Mouse (Mus musculus): ENCODE measurements around the gene Plagl1. TPM values are rescaled to one million over a fixed set of nuclear protein-coding genes. Genes with fewer than 3 reads are reported as not detected.

Plagl1 gene
- polyA plus RNA-seq, 1 experiment from 2014 or later = 60.3 TPM

GRCm38 (mm10) chr10:13047816-13048215 lies 12.5 kb upstream of the Plagl1 start:
- no peak overlapping the region for H3K4me2 ChIP-seq (replicated peaks)
- no peak for ATAC-seq (ENCODE audit: low FRiP score)
- no peaks in the 10 kb centered on the region for H3K36me3 ChIP-seq
- no peak overlapping the region for H3K9ac ChIP-seq
- H3K4me1 ChIP-seq = no peaks in the 10 kb centered on the region
- H3K27me3 ChIP-seq = no peaks in the 10 kb centered on the region
- WGBS = 60% methylated on average over 4 of the region's 4 CpGs
- no peaks in the 10 kb centered on the region for H3K9me3 ChIP-seq (replicated peaks)
- H3K27ac ChIP-seq = no peak overlapping the region
- H3K4me3 ChIP-seq = no peak overlapping the region

- ATAC-seq (ENCODE audit: low FRiP score) = no peak
- Histone ChIP-seq H3K4me1 (peaks cover 8% of the 10 kb centered on the region), H3K9ac (no peak overlapping the region), H3K27ac (no peak overlapping the region), H3K4me2 (replicated peaks) (no peak overlapping the region), H3K27me3 (peaks cover 28% of the 10 kb centered on the region), H3K9me3 (replicated peaks) (no peaks in the 10 kb centered on the region), H3K4me3 (no peak overlapping the region), H3K36me3 (no peaks in the 10 kb centered on the region)
- WGBS = 81% methylated on average over 6 of the region's 6 CpGs
Measured at GRCm38 (mm10) chr10:13056863-13057381, 3.4 kb upstream of the Plagl1 start.

- peak; percentile 67 for ATAC-seq (ENCODE audit: low FRiP score)
- H3K4me1 ChIP-seq = peaks cover 8% of the 10 kb centered on the region
- H3K4me2 ChIP-seq (replicated peaks) = peak overlapping the region; percentile 84
- H3K27ac ChIP-seq = no peak overlapping the region
- peak overlapping the region; percentile 57 for H3K9ac ChIP-seq
- no peaks in the 10 kb centered on the region for H3K9me3 ChIP-seq (replicated peaks)
- H3K36me3 ChIP-seq = no peaks in the 10 kb centered on the region
- 7% methylated on average over 39 of the region's 46 CpGs for WGBS
- H3K27me3 ChIP-seq = peaks cover 33% of the 10 kb centered on the region
- peak overlapping the region; percentile 47 for H3K4me3 ChIP-seq
Measured at GRCm38 (mm10) chr10:13060821-13061671, 742 bp downstream of the Plagl1 start.

- peaks cover 33% of the 10 kb centered on the region for H3K27me3 ChIP-seq
- no peak for ATAC-seq (ENCODE audit: low FRiP score)
- H3K36me3 ChIP-seq = no peaks in the 10 kb centered on the region
- H3K4me3 ChIP-seq = no peak overlapping the region
- peaks cover 8% of the 10 kb centered on the region for H3K4me1 ChIP-seq
- no peak overlapping the region for H3K27ac ChIP-seq
- H3K4me2 ChIP-seq (replicated peaks) = no peak overlapping the region
- WGBS = 42% methylated on average over 8 of the region's 8 CpGs
- no peak overlapping the region for H3K9ac ChIP-seq
- H3K9me3 ChIP-seq (replicated peaks) = no peaks in the 10 kb centered on the region
Measured at GRCm38 (mm10) chr10:13062373-13062772, 2.1 kb downstream of the Plagl1 start.

GRCm38 (mm10) chr10:13063457-13063856 lies 3.2 kb downstream of the Plagl1 start:
- H3K4me1 ChIP-seq = peaks cover 8% of the 10 kb centered on the region
- H3K27ac ChIP-seq = no peak overlapping the region
- 32% methylated on average over 7 of the region's 7 CpGs for WGBS
- ATAC-seq (ENCODE audit: low FRiP score) = no peak
- no peak overlapping the region for H3K4me3 ChIP-seq
- peaks cover 33% of the 10 kb centered on the region for H3K27me3 ChIP-seq
- no peaks in the 10 kb centered on the region for H3K9me3 ChIP-seq (replicated peaks)
- no peak overlapping the region for H3K9ac ChIP-seq
- no peaks in the 10 kb centered on the region for H3K36me3 ChIP-seq
- no peak overlapping the region for H3K4me2 ChIP-seq (replicated peaks)

GRCm38 (mm10) chr10:13065129-13065752 lies 4.9 kb downstream of the Plagl1 start:
- peaks cover 8% of the 10 kb centered on the region for H3K4me1 ChIP-seq
- 78% methylated on average over 3 of the region's 3 CpGs for WGBS
- H3K9ac ChIP-seq = no peak overlapping the region
- H3K9me3 ChIP-seq (replicated peaks) = no peaks in the 10 kb centered on the region
- H3K4me3 ChIP-seq = no peak overlapping the region
- peaks cover 22% of the 10 kb centered on the region for H3K27me3 ChIP-seq
- H3K27ac ChIP-seq = no peak overlapping the region
- no peak overlapping the region for H3K4me2 ChIP-seq (replicated peaks)
- ATAC-seq (ENCODE audit: low FRiP score) = no peak
- H3K36me3 ChIP-seq = no peaks in the 10 kb centered on the region

- 96% methylated on average over 2 of the region's 2 CpGs for WGBS
- no peaks in the 10 kb centered on the region for H3K36me3 ChIP-seq
Measured at GRCm38 (mm10) chr10:13071031-13071430, 10.7 kb downstream of the Plagl1 start.

GRCm38 (mm10) chr10:13076807-13077532 lies 16.7 kb downstream of the Plagl1 start:
- H3K27ac ChIP-seq = no peak overlapping the region
- ATAC-seq (ENCODE audit: low FRiP score) = no peak

More at GRCm38 (mm10) chr10:13071031-13071430, 10.7 kb downstream of the Plagl1 start:
- Histone ChIP-seq H3K4me3 (no peak overlapping the region), H3K4me1 (no peaks in the 10 kb centered on the region), H3K4me2 (replicated peaks) (no peak overlapping the region), H3K9ac (no peak overlapping the region), H3K9me3 (replicated peaks) (0 out of 2 replicates have a peak, but pooled peaks cover 7% of the 10 kb centered on the region), H3K27ac (no peak overlapping the region), H3K27me3 (no peaks in the 10 kb centered on the region)
- ATAC-seq (ENCODE audit: low FRiP score) = no peak

GRCm38 (mm10) chr10:13082459-13082858 lies 22.2 kb downstream of the Plagl1 start:
- Histone ChIP-seq H3K9ac (no peak overlapping the region), H3K36me3 (no peaks in the 10 kb centered on the region), H3K4me1 (peaks cover 4% of the 10 kb centered on the region), H3K27me3 (no peaks in the 10 kb centered on the region), H3K4me2 (replicated peaks) (no peak overlapping the region), H3K4me3 (no peak overlapping the region), H3K27ac (no peak overlapping the region), H3K9me3 (replicated peaks) (no peaks in the 10 kb centered on the region)
- ATAC-seq (ENCODE audit: low FRiP score) = no peak
- WGBS = 64% methylated on average over 12 of the region's 12 CpGs

More at GRCm38 (mm10) chr10:13076807-13077532, 16.7 kb downstream of the Plagl1 start:
- Histone ChIP-seq H3K9ac (no peak overlapping the region), H3K9me3 (replicated peaks) (no peaks in the 10 kb centered on the region), H3K36me3 (no peaks in the 10 kb centered on the region), H3K4me3 (no peak overlapping the region), H3K4me2 (replicated peaks) (no peak overlapping the region), H3K4me1 (peaks cover 4% of the 10 kb centered on the region), H3K27me3 (no peaks in the 10 kb centered on the region)
- WGBS = 54% methylated on average over 7 of the region's 7 CpGs

- Histone ChIP-seq H3K9me3 (replicated peaks) (peaks cover 19% of the 10 kb centered on the region), H3K4me2 (replicated peaks) (peak overlapping the region; percentile 56), H3K27ac (peak overlapping the region; percentile 48; the same call in 1 of the 2 replicates), H3K9ac (peak overlapping the region; percentile 65), H3K4me1 (no peaks in the 10 kb centered on the region), H3K36me3 (no peaks in the 10 kb centered on the region), H3K27me3 (no peaks in the 10 kb centered on the region), H3K4me3 (peak overlapping the region; percentile 55)
- peak; percentile 95 for ATAC-seq (ENCODE audit: low FRiP score)
- WGBS = 47% methylated on average over 65 of the region's 70 CpGs
Measured at GRCm38 (mm10) chr10:13090596-13091424, 30.5 kb downstream of the Plagl1 start.

GRCm38 (mm10) chr10:13092996-13093395 lies 32.7 kb downstream of the Plagl1 start:
- Histone ChIP-seq H3K27ac (no peak overlapping the region), H3K4me1 (no peaks in the 10 kb centered on the region), H3K4me2 (replicated peaks) (peak overlapping the region; percentile 29; the same call in 1 of the 2 replicates), H3K9ac (no peak overlapping the region), H3K9me3 (replicated peaks) (peaks cover 19% of the 10 kb centered on the region), H3K36me3 (no peaks in the 10 kb centered on the region), H3K27me3 (no peaks in the 10 kb centered on the region), H3K4me3 (no peak overlapping the region)
- ATAC-seq (ENCODE audit: low FRiP score) = no peak
- 70% methylated on average over 3 of the region's 3 CpGs for WGBS

Measured in hindbrain, embryonic 12.5 days (tissue).